Mouse (Mus musculus): ENCODE measurements around the gene Cend1. TPM values are rescaled to one million over a fixed set of nuclear protein-coding genes. Genes with fewer than 3 reads are reported as not detected.

Gene Cend1
- total RNA-seq, 2 experiments from 2014 or later, result 332 to 341 TPM

GRCm38 (mm10) chr7:141395348-141395747, 33.9 kb downstream of the Cend1 start:
- DNase-seq (ENCODE audit: low spot score in 2 of 2), result no peak

GRCm38 (mm10) chr7:141394771-141395170, 34.5 kb downstream of the Cend1 start:
- DNase-seq (ENCODE audit: low spot score in 2 of 2), result peak; percentile 43 to 67

- DNase-seq (ENCODE audit: low spot score in 2 of 2), result no peak
Measured at GRCm38 (mm10) chr7:141394158-141394557, 35.1 kb downstream of the Cend1 start.

GRCm38 (mm10) chr7:141392552-141393222, 36.6 kb downstream of the Cend1 start:
- DNase-seq (ENCODE audit: low spot score in 2 of 2), result no peak

- peak; percentile 95 for DNase-seq (ENCODE audit: low spot score in 2 of 2)
Measured at GRCm38 (mm10) chr7:141391625-141392551, 37.4 kb downstream of the Cend1 start, which contains the start of gene Taldo1. Taldo1 (plus strand) TSS chr7:141392199.

GRCm38 (mm10) chr7:141390326-141391259, 38.7 kb downstream of the Cend1 start:
- no peak for DNase-seq (ENCODE audit: low spot score in 2 of 2)

- no peak for DNase-seq (ENCODE audit: low spot score in 2 of 2)
Measured at GRCm38 (mm10) chr7:141388487-141389109, 40.7 kb downstream of the Cend1 start.

- no peak for DNase-seq (ENCODE audit: low spot score in 2 of 2)
Measured at GRCm38 (mm10) chr7:141387807-141388486, 41.3 kb downstream of the Cend1 start.

- DNase-seq (ENCODE audit: low spot score in 2 of 2), result no peak
Measured at GRCm38 (mm10) chr7:141381068-141381835, 48.0 kb downstream of the Cend1 start.

GRCm38 (mm10) chr7:141379584-141379983, 49.7 kb downstream of the Cend1 start:
- no peak for DNase-seq (ENCODE audit: low spot score in 2 of 2)

Other genes with a start within 250 kb of the Cend1 start
- gene Hras, start 235.5 kb downstream of the Cend1 start, total RNA-seq (2021), result 100 to 1,000 TPM; 204 to 208 TPM
- 1 to 10 TPM; 4.9 to 6.7 TPM for gene Lrrc56, start 235.3 kb downstream of the Cend1 start, total RNA-seq (2021)
- gene Lmntd2, start 215.4 kb downstream of the Cend1 start, total RNA-seq (2021), result not detected
- 1 to 10 TPM in 1 of 2 experiments, under 1 TPM in 1; 0.83 to 1.2 TPM for gene Rassf7, start 213.6 kb downstream of the Cend1 start, total RNA-seq (2021)
- gene Phrf1, start 200.7 kb downstream of the Cend1 start, total RNA-seq (2021), result 10 to 100 TPM; 66.9 to 77.2 TPM
- gene Irf7, start 163.0 kb downstream of the Cend1 start, total RNA-seq (2021), result 1 to 10 TPM in 1 of 2 experiments, under 1 TPM in 1; 0.46 to 1.3 TPM
- not detected for gene Cdhr5, start 152.7 kb downstream of the Cend1 start, total RNA-seq (2021)
- not detected for gene Sct, start 150.4 kb downstream of the Cend1 start, total RNA-seq (2021)
- gene Drd4, start 137.5 kb downstream of the Cend1 start, total RNA-seq (2021), result under 1 TPM; 0.31 to 0.32 TPM
- 100 to 1,000 TPM; 180 to 199 TPM for gene Deaf1, start 101.8 kb downstream of the Cend1 start, total RNA-seq (2021)
- 10 to 100 TPM; 30.2 to 30.8 TPM for gene Tmem80, start 101.8 kb downstream of the Cend1 start, total RNA-seq (2021)
- gene Eps8l2, start 90.6 kb downstream of the Cend1 start, total RNA-seq (2021), result 1 to 10 TPM; 5.5 to 7.8 TPM
- gene Taldo1, start 37.3 kb downstream of the Cend1 start, total RNA-seq (2021), result 100 to 1,000 TPM; 129 to 140 TPM
- 10 to 100 TPM; 37.4 to 37.6 TPM for gene Gatd1, start 15.4 kb downstream of the Cend1 start, total RNA-seq (2021)
- gene Slc25a22, start 8.4 kb upstream of the Cend1 start, total RNA-seq (2021), result 100 to 1,000 TPM; 366 to 390 TPM
- 1 to 10 TPM; 1.9 TPM for gene Pidd1, start 14.5 kb upstream of the Cend1 start, total RNA-seq (2021)
- gene Rplp2, start 17.9 kb upstream of the Cend1 start, total RNA-seq (2021), result 100 to 1,000 TPM; 577 to 590 TPM
- 10 to 100 TPM; 32.4 to 36.6 TPM for gene Pnpla2, start 25.7 kb upstream of the Cend1 start, total RNA-seq (2021)
- gene Cracr2b, start 31.6 kb upstream of the Cend1 start, total RNA-seq (2021), result 1 to 10 TPM; 5.5 to 6.6 TPM
- 10 to 100 TPM; 29.5 to 33.8 TPM for gene Cd151, start 37.9 kb upstream of the Cend1 start, total RNA-seq (2021)
- 10 to 100 TPM; 43.9 to 50.4 TPM for gene Polr2l, start 45.6 kb upstream of the Cend1 start, total RNA-seq (2021)
- 10 to 100 TPM; 24.5 to 28.7 TPM for gene Tspan4, start 45.7 kb upstream of the Cend1 start, total RNA-seq (2021)
- gene Chid1, start 110.4 kb upstream of the Cend1 start, total RNA-seq (2021), result 10 to 100 TPM; 79.9 to 86.7 TPM
- 100 to 1,000 TPM; 279 to 285 TPM for gene Ap2a2, start 132.7 kb upstream of the Cend1 start, total RNA-seq (2021)
- gene Muc6, start 225.8 kb upstream of the Cend1 start, total RNA-seq (2021), result not detected

Measured in layer of hippocampus, postnatal 14 days (tissue).